Mouse (Mus musculus) adrenal gland, adult 18-20 months (tissue): Measurements from ENCODE around the gene Rbfox3. TPM values are rescaled to one million over a fixed set of nuclear protein-coding genes. Genes with fewer than 3 reads are reported as not detected.

Source experiments
- DNase-seq, 2 experiments: peaks; one replicate each; pipeline ENCODE4 v3.0.0; 2021 to 2022; ENCODE audit warnings: low spot score in 2 of 2
- microRNA-seq, 2 experiments: library from miRNA; unstranded; fragments of <30 nt; microRNA quantifications; one replicate each; pipeline ENCODE4 v1.2.0; 2021; ENCODE audit warnings: borderline number of aligned reads in 2 of 2
- total RNA-seq, 2 experiments: library from RNA; stranded (reverse); gene quantifications; 1 replicate in 1 of 2; 2 replicates in 1 of 2; pipeline ENCODE4 v1.2.3; 2021

The Rbfox3 gene
- total RNA-seq, 2 experiments from 2014 or later, result 3.7 to 5.0 TPM

- DNase-seq, result no peak
Measured at GRCm38 (mm10) chr11:118453886-118454671, 457.3 kb downstream of the Rbfox3 start.

- no peak for DNase-seq
Measured at GRCm38 (mm10) chr11:118452955-118453354, 458.4 kb downstream of the Rbfox3 start.

- DNase-seq, result no peak
Measured at GRCm38 (mm10) chr11:118451211-118451610, 460.2 kb downstream of the Rbfox3 start.

GRCm38 (mm10) chr11:118448385-118448784, 463.0 kb downstream of the Rbfox3 start:
- DNase-seq, result no peak

GRCm38 (mm10) chr11:118447346-118447745, 464.1 kb downstream of the Rbfox3 start:
- DNase-seq, result no peak

GRCm38 (mm10) chr11:118445843-118446242, 465.6 kb downstream of the Rbfox3 start:
- peak; percentile 72 to 75 for DNase-seq

GRCm38 (mm10) chr11:118443201-118443970, 468.0 kb downstream of the Rbfox3 start:
- peak; percentile 75 to 85 for DNase-seq

- no peak for DNase-seq
Measured at GRCm38 (mm10) chr11:118442691-118443090, 468.7 kb downstream of the Rbfox3 start.

Small RNAs within 50 kb of the gene (microRNA-seq; reads per million reads assigned to microRNA genes)
- gene Gm25040, result 0 reads per million in 2 experiments

Other genes starting within 250 kb of the Rbfox3 start
- gene Enpp7, start 76.6 kb upstream of the Rbfox3 start, total RNA-seq, result not detected
- 1 to 10 TPM; 3.1 to 6.6 TPM for gene Cbx2, start 111.4 kb upstream of the Rbfox3 start, total RNA-seq
- gene Cbx8, start 129.4 kb upstream of the Rbfox3 start, total RNA-seq, result 10 to 100 TPM; 12.2 to 16.7 TPM
- gene Cbx4, start 174.6 kb upstream of the Rbfox3 start, total RNA-seq, result 100 to 1,000 TPM; 115 to 163 TPM